Mouse (Mus musculus): ENCODE results near the gene Zdhhc17.

Gene Zdhhc17

DNA sequence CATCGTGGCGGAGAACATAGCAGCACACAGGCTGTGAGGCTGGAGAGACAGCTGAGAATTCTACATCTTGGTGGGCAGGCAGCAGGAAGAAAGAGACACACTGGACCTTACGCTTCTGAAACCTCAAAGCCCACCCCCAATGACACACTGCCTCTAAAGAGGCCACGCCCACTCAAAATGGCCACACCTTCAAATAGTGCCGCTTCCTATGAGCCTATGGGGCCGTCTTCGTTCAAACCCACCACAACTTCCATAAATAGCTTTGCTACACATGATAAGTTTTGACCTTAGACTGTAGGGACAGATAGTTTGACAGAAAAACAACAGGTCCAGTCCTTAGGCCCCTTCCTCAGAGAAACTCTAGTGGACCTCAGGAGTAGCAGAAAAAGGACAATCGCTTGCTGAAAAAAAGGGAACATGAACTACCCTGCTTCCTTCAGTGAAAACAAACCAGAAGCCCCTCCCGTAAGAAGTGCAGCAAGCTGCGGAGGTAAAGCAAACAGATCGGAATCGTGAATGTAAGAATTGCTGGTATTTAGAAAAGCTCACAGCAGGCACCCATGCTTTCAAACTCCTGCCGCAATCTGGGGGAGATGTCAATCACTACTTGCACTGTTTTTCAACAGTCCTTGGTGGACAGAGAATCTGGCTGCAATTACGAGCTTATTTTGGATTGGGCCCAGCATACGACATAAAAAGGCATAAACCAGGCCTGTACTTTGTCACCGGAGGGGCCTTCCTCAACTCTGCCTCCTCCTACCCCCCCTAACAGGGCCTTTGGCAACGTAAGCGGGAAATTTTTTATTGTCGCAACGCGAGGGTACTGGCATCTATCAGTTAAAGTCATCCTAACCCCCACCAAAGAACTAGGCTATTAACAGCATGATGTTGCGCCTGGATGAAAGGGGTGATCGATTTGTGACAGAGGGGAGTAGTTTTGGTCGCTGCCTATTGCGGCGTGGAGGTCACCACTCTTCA is 91.2 kb downstream of the Zdhhc17 start:
- peak in 1 of 2 experiments; percentile 26 for DNase-seq

GRCm38 (mm10) chr10:110917521-110917920 is 92.4 kb downstream of the Zdhhc17 start:
- no peak for DNase-seq

GRCm38 (mm10) chr10:110916666-110917344 is 93.1 kb downstream of the Zdhhc17 start:
- no peak for DNase-seq

- DNase-seq: no peak
Measured at GRCm38 (mm10) chr10:110903862-110904261, 106.1 kb downstream of the Zdhhc17 start.

DNA sequence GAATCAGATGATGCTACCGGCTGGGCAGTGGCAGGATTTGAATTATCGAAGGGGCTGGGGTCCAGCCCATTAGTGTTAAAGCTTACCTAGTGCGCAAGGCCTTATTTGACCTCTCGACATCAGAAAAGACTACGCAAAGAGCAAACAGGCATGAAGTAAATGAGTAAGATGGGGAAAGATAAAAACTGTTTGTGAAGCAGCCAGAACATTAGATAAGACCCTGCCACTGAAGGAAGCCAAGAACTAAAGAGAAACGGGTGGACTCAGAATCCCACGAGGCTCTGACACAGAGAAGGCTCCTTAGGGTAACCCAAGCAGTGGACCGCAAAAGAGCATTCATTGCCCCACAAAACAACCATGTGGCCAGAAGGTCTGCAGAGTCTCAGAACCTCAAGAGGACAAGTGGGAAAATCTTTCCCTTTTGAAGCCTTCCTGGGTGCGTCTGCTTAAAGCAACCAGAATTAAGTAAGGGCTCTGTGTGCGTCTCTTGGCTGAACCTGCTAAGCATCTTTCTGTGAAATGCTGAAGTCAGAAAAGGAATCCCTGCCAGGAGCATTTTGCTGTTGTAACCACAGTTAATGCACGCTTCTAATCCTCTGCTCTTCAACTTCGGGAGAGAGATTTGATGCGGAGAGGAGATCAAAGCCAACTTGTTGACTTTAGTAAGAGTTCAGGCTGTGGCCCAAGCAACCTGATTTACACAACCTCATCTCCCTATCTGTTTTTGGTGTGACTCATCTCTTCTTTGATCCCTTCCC is 110.0 kb downstream of the Zdhhc17 start:
- no peak for DNase-seq

Data from spleen, adult 18-20 months (tissue).